Mouse (Mus musculus): Measurements from ENCODE around the gene Pde6d. TPM values are rescaled to one million over a fixed set of nuclear protein-coding genes. Genes with fewer than 3 reads are reported as not detected.
"Not testable (repeated sequence)": the region's sequence is repeated elsewhere in the genome, so short reads cannot be mapped to it uniquely, and the experiment has no call there.

Pde6d gene
- polyA plus RNA-seq, 1 experiment from 2014 or later: 58.5 TPM

DNA sequence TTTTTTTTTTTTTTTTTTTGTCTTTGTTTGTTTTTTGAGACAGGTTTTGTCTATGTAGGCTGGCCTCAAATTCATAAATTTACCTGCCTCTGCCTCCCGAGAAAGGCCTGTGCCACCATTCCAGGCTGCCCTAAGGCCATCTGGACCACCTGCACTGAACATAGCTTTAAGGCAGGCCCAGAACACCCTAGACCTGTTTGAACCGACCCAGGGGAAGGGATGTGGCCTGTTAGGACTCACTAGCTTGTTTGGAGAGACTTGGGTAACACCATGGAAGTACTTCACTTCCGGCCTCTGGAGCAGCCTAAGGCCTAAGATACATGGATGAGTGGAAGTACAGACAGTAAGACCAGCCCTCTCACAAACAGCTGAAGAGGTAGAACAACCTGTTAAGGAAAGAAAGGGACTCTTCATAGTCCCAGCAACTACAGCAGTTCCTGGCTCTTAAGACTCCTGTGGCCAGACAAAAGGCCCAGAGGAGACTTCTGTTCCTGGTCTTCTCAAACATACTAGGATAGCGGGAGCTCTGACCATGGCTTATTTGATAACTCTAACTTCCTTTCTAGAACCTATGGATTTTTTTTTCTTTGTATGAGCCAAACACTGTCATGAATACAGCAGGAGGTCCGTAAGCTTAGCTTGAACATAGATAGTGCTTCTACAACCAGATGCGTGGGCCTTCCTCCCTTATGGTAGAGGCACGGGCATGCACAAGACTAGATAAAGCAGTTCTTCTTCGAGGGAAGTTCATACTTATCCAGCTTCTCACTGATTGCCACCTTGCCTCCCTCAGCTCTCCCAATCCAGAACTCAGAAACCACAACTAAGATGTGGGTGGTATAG is 58.4 kb downstream of the Pde6d start:
- Histone ChIP-seq H3K4me2 (peak overlapping the region; percentile 98), H3K27me3 (ENCODE audit: insufficient read depth, low read length) (no peaks in the 10 kb centered on the region), H3K27ac (ENCODE audit: low read depth) (peak overlapping the region; percentile 100), H3K4me1 (ENCODE audit: insufficient read depth) (peaks cover 9% of the 10 kb centered on the region), H3K4me3 (ENCODE audit: low read depth, low read length) (no peak overlapping the region), H3K9me3 (ENCODE audit: low read depth, low read length) (no peaks in the 10 kb centered on the region), H3K9ac (peak overlapping the region; percentile 92), H3K36me3 (ENCODE audit: insufficient read depth) (peaks cover 16% of the 10 kb centered on the region)
- WGBS: 76% methylated on average over 8 of the region's 8 CpGs
- DNase-seq: no peak
- TF ChIP-seq CTCF (IDR thresholded peaks at IDR 0.05; ENCODE audit: low read depth): no peak
- no peak for ATAC-seq (ENCODE audit: insufficient read depth)

DNA sequence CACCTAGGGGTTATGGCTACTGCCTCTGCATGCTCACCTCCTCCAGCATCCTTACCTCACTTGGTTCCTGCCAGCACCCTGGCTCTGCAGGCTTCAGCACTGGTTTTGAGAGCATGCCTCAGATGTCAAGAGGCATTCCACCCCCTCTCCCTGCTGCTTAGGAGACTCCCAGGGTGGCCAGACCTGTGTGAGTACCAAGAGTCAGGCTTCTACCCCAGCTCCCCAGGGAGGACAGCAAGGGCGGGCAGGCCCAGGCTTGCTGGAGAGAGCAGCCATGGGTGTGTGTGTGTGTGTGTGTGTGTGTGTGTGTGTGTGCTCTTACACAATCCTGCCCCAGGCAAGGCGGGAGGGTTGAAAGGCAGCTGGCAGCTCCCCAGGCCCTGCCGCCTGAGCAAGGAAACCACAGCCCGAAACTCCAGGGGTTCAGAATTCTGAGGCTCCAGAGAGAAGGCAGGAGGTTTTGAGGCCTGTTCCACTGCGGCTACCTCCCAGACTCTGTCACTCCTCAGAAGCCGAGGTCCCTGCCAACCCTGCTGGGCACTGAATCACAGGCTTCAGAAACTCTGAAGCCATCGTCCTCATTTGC is 60.0 kb downstream of the Pde6d start:
- no peak for TF ChIP-seq CTCF (IDR thresholded peaks at IDR 0.05; ENCODE audit: low read depth)
- Histone ChIP-seq H3K27ac (ENCODE audit: low read depth) (peak overlapping the region; percentile 87), H3K36me3 (ENCODE audit: insufficient read depth) (0 out of 2 replicates have a peak, but pooled peaks cover under 1% of the 10 kb centered on the region), H3K9ac (peak overlapping the region; percentile 10; the same call in 1 of the 2 replicates), H3K4me2 (no peak overlapping the region), H3K9me3 (ENCODE audit: low read depth, low read length) (no peaks in the 10 kb centered on the region), H3K4me1 (ENCODE audit: insufficient read depth) (peaks cover 9% of the 10 kb centered on the region), H3K4me3 (ENCODE audit: low read depth, low read length) (no peak overlapping the region), H3K27me3 (ENCODE audit: insufficient read depth, low read length) (no peaks in the 10 kb centered on the region)
- WGBS: 40% methylated on average over 7 of the region's 7 CpGs
- peak; percentile 65 for DNase-seq
- ATAC-seq (ENCODE audit: insufficient read depth): no peak

DNA sequence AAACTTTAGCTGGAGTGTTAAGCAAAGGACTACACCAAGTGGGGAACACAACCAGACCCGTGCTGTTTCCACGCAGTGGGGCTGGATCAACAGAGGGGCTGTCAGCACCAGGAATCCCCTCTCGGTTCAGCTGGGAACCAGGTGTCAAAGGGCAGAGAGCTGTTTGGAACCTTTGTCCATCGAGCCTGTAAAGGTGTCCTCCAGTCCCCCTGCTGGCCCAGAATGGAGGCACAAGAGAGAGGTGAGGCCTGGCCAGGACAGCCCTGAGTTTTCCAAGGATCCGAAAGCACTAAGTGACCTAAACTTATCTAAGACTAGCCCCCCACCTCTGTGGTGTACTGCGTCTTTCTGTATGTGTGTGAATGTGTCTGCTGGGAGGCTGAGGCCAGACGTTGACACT is 62.1 kb downstream of the Pde6d start:
- Histone ChIP-seq H3K27ac (ENCODE audit: low read depth) (no peak overlapping the region), H3K4me2 (no peak overlapping the region), H3K27me3 (ENCODE audit: insufficient read depth, low read length) (no peaks in the 10 kb centered on the region), H3K9ac (no peak overlapping the region), H3K4me3 (ENCODE audit: low read depth, low read length) (no peak overlapping the region), H3K4me1 (ENCODE audit: insufficient read depth) (peaks cover 9% of the 10 kb centered on the region), H3K9me3 (ENCODE audit: low read depth, low read length) (no peaks in the 10 kb centered on the region), H3K36me3 (ENCODE audit: insufficient read depth) (no peaks in the 10 kb centered on the region)
- peak; percentile 68 for TF ChIP-seq CTCF (IDR thresholded peaks at IDR 0.05; ENCODE audit: low read depth)
- 29% methylated on average over 7 of the region's 7 CpGs for WGBS
- ATAC-seq (ENCODE audit: insufficient read depth) (no peak), DNase-seq (peak; percentile 51)

DNA sequence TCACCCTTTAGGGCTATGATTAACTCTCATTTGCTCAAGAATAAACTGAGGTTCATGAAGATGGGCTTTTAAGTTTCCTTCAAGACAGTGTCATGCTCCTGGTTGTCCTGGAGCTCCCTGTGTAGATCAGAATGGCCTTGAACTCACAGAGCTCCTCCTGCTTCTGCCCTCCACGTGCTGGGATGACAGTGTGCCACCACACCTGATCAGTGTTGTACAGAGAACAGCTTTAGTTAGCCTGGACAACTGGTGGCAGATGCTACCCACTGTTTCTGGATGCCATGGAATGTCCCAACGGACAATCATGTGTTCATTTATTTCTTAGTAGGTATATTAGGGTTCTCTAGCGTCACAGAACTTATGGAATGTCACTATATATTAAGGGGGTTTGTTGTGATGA is 65.4 kb downstream of the Pde6d start:
- H3K4me3 ChIP-seq (ENCODE audit: low read depth, low read length): no peak overlapping the region
- H3K27ac ChIP-seq (ENCODE audit: low read depth): no peak overlapping the region
- ATAC-seq (ENCODE audit: insufficient read depth) (no peak), DNase-seq (no peak)
- TF ChIP-seq CTCF (IDR thresholded peaks at IDR 0.05; ENCODE audit: low read depth): no peak
- WGBS: 58% methylated on average over 3 of the region's 3 CpGs
- no peaks in the 10 kb centered on the region for H3K4me1 ChIP-seq (ENCODE audit: insufficient read depth)
- H3K9me3 ChIP-seq (ENCODE audit: low read depth, low read length): no peaks in the 10 kb centered on the region
- no peaks in the 10 kb centered on the region for H3K27me3 ChIP-seq (ENCODE audit: insufficient read depth, low read length)
- no peak overlapping the region for H3K4me2 ChIP-seq
- H3K9ac ChIP-seq: no peak overlapping the region
- H3K36me3 ChIP-seq (ENCODE audit: insufficient read depth): no peaks in the 10 kb centered on the region

DNA sequence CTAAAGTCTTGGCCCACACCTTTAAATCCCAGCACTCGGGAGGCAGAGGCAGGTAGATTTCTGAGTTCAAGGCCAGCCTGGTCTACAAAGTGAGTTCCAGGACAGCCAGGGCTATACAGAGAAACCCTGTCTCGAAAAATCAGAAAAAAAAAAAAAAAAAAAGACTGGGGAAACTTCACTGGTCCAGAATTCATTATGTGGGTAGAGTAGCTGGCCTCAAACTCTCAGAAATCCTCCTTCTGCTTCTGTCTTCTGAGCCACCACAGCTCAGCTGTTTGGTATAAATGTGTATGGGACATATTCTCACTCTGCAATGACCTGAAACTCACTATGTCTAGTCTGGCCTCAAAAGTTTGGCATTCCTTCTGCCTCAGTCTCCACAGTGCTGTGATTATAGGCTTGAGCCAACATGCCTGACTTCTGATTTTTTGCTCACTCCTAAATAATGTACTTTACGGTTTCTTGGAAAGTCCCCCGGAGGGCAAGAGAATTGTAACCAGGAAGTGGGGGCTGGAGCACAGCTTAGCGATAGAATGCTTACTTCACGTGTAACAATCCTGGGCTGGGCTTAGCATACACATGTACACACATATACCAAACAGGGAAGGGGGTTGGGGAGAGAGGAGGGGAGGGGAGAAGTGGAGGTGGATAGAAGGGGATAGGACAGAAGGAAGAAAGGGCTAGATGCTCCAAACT is 66.6 kb downstream of the Pde6d start:
- Histone ChIP-seq H3K4me3 (ENCODE audit: low read depth, low read length) (no peak overlapping the region), H3K9me3 (ENCODE audit: low read depth, low read length) (no peaks in the 10 kb centered on the region), H3K9ac (no peak overlapping the region), H3K27me3 (ENCODE audit: insufficient read depth, low read length) (no peaks in the 10 kb centered on the region), H3K4me1 (ENCODE audit: insufficient read depth) (no peaks in the 10 kb centered on the region), H3K4me2 (no peak overlapping the region), H3K27ac (ENCODE audit: low read depth) (no peak overlapping the region), H3K36me3 (ENCODE audit: insufficient read depth) (no peaks in the 10 kb centered on the region)
- no peak for ATAC-seq (ENCODE audit: insufficient read depth)
- no peak for DNase-seq
- WGBS: 57% methylated on average over 5 of the region's 6 CpGs
- no peak for TF ChIP-seq CTCF (IDR thresholded peaks at IDR 0.05; ENCODE audit: low read depth)

DNA sequence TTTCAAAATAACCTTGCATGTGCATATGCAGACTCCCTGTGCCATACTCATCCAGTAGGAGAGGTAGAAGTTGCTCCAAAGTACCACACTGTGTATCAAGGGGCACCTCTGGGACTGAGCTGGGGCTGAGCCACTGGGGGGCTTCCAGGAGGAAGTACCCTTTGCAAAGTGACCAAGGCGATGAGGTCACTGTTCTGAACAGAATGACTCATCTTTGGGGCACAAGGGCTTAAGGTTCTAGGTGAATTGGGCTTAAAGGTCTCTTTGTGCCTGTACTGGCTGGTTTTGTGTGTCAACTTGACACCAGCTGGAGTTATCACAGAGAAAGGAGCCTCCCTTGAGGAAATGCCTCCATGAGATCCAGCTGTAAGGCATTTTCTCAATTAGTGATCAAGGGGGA is 69.4 kb downstream of the Pde6d start:
- H3K9me3 ChIP-seq (ENCODE audit: low read depth, low read length); H3K27ac ChIP-seq (ENCODE audit: low read depth); H3K36me3 ChIP-seq (ENCODE audit: insufficient read depth); H3K27me3 ChIP-seq (ENCODE audit: insufficient read depth, low read length); H3K9ac ChIP-seq; DNase-seq; H3K4me2 ChIP-seq; H3K4me3 ChIP-seq (ENCODE audit: low read depth, low read length); H3K4me1 ChIP-seq (ENCODE audit: insufficient read depth); ATAC-seq (ENCODE audit: insufficient read depth): not testable (repeated sequence)
- 74% methylated on average over 1 of the region's 1 CpGs for WGBS

DNA sequence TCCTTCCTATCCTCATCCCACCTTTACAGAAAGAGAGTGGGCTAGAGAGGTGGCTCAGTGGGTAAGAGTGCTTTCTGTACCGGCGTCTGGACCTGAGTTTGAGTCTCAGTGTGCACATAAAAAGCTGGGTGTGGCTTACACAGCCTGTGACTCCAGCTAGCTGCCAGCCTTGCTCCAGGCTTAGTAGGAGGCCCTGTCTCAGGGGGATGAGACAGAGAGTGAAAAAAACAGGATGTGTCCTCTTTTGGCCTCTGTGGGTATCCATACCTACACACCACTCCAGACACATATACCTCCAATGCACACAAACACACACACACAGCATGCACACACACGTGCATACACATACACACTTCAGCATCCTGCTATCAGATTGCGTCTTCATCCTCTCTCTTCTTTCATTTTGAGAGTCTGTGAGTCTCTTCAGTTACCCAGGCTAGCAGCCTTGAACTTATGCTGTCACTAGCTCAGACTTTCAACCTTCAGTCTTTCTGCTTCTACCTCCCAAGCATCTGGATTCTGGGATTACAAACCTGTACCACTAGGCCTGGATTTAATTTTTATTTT is 70.2 kb downstream of the Pde6d start:
- DNase-seq: peak; percentile 0
- Histone ChIP-seq H3K4me2 (no peak overlapping the region), H3K27me3 (ENCODE audit: insufficient read depth, low read length) (no peaks in the 10 kb centered on the region), H3K4me3 (ENCODE audit: low read depth, low read length) (no peak overlapping the region), H3K9me3 (ENCODE audit: low read depth, low read length) (no peaks in the 10 kb centered on the region), H3K9ac (no peak overlapping the region), H3K4me1 (ENCODE audit: insufficient read depth) (no peaks in the 10 kb centered on the region), H3K27ac (ENCODE audit: low read depth) (no peak overlapping the region), H3K36me3 (ENCODE audit: insufficient read depth) (no peaks in the 10 kb centered on the region)
- TF ChIP-seq CTCF (IDR thresholded peaks at IDR 0.05; ENCODE audit: low read depth): no peak
- WGBS: 76% methylated on average over 4 of the region's 4 CpGs
- no peak for ATAC-seq (ENCODE audit: insufficient read depth)
